Comparison of ENCODE assay signal across 8 mouse cellular contexts in genomic region chr13:55445361-55446091, GRCm38 (mm10). TPM values are rescaled to one million over a fixed set of nuclear protein-coding genes. Genes with fewer than 3 reads are reported as not detected.
DNase-seq lines count a peak whose midpoint lies in the region; ATAC-seq and TF ChIP-seq lines count a peak whose summit lies in the region.

No protein-coding gene starts in this region.

- WGBS in embryonic facial prominence, embryonic 12.5 days: under 1% methylated on average over 58 of the region's 66 CpGs
- WGBS in limb, embryonic 10.5 days: 2% methylated on average over 66 of the region's 66 CpGs
- WGBS in olfactory bulb, adult 2 months: 3% methylated on average over 66 of the region's 66 CpGs

- peak; percentile 50; the same call in 1 of the 2 replicates for TF ChIP-seq POLR2A in olfactory bulb, adult 2 months (IDR thresholded peaks at IDR 0.05; ENCODE audit: insufficient read depth, low read depth, low read length)

- peak overlapping the region; percentile 79 for H3K4me2 ChIP-seq in embryonic facial prominence, embryonic 12.5 days (replicated peaks)

- peak overlapping the region; percentile 72 for H3K4me3 ChIP-seq in embryonic facial prominence, embryonic 12.5 days
- peak overlapping the region; percentile 95 for H3K4me3 ChIP-seq in limb, embryonic 10.5 days
- peak overlapping the region; percentile 63 for H3K4me3 ChIP-seq in olfactory bulb, adult 2 months (ENCODE audit: insufficient read depth, low read depth, low read length)

- peaks cover 15% of the 10 kb centered on the region for H3K36me3 ChIP-seq in embryonic facial prominence, embryonic 12.5 days
- H3K36me3 ChIP-seq in limb, embryonic 10.5 days: peaks cover 27% of the 10 kb centered on the region

- peak overlapping the region; percentile 96 for H3K27ac ChIP-seq in embryonic facial prominence, embryonic 12.5 days
- peak overlapping the region; percentile 98 for H3K27ac ChIP-seq in limb, embryonic 10.5 days
- 0 out of 2 replicates have a peak overlapping the region, but pooled peaks have one; percentile 18 for H3K27ac ChIP-seq in olfactory bulb, adult 2 months (ENCODE audit: insufficient read depth, low read depth, low read length)

- H3K4me1 ChIP-seq in embryonic facial prominence, embryonic 12.5 days: peaks cover 22% of the 10 kb centered on the region
- peaks cover 32% of the 10 kb centered on the region for H3K4me1 ChIP-seq in limb, embryonic 10.5 days
- H3K4me1 ChIP-seq in olfactory bulb, adult 2 months (ENCODE audit: control insufficient read depth, insufficient read depth, low read length): peaks cover 22% of the 10 kb centered on the region

- no peaks in the 10 kb centered on the region for H3K9me3 ChIP-seq in embryonic facial prominence, embryonic 12.5 days
- H3K9me3 ChIP-seq in limb, embryonic 10.5 days (replicated peaks): no peaks in the 10 kb centered on the region

- peak overlapping the region; percentile 95 for H3K9ac ChIP-seq in embryonic facial prominence, embryonic 12.5 days

- ATAC-seq in frontal cortex, adult (ENCODE audit: low TSS enrichment): peak; percentile 36; the same call in 1 of the 2 replicates
- no peak; the same call in 1 of the 2 replicates for ATAC-seq in embryonic facial prominence, embryonic 12.5 days (ENCODE audit: insufficient number of reproducible peaks, insufficient read depth, low FRiP score, low TSS enrichment)

- H3K27me3 ChIP-seq in embryonic facial prominence, embryonic 12.5 days: no peaks in the 10 kb centered on the region
- no peaks in the 10 kb centered on the region for H3K27me3 ChIP-seq in limb, embryonic 10.5 days (ENCODE audit: low read depth, poor library complexity, severe bottlenecking)

- TF ChIP-seq CTCF in olfactory bulb, adult 2 months (IDR thresholded peaks at IDR 0.05; ENCODE audit: insufficient read depth, low read depth, low read length): no peak

- DNase-seq in frontal cortex, adult 2 months (ENCODE audit: extremely low spot score in 1 of 2, low spot score in 1 of 2): no peak
- DNase-seq in A20 (ENCODE audit: low read depth, low spot score): peak; percentile 81
- peak; percentile 77 for DNase-seq in limb, embryonic 10.5 days (ENCODE audit: low spot score)
- no peak for DNase-seq in cerebellum, postnatal 36 days
- no peak for DNase-seq in urinary bladder, postnatal 36 days (ENCODE audit: low spot score in 2 of 2)

RNA-seq across cellular contexts. Expression of gene Grk6, which starts 0.7 kb away (rescaled TPM):
- polyA plus RNA-seq in frontal cortex, adult 2 months (2012; rRNA removed): 70.6 and 74.3 TPM in 2 replicates
- polyA plus RNA-seq in embryonic facial prominence, embryonic 12.5 days (2016; fragmentation: Nextera tagmentation; extraction: Ambion mirVana): 68.3 and 73.0 TPM in 2 replicates
- 63.6 and 71.1 TPM in 2 replicates for polyA plus RNA-seq in limb, embryonic 10.5 days (2016; fragmentation: Nextera tagmentation; extraction: Ambion mirVana)
- polyA plus RNA-seq in olfactory bulb, adult 2 months (2012; ENCODE audit: insufficient read depth, insufficient read length, low replicate concordance, missing spikeins): 128 TPM in 1 of 2 replicates, not detected in the other

RNA-seq across cellular contexts. Expression of gene Prr7, which starts 18.5 kb away (rescaled TPM):
- 67.1 and 81.0 TPM in 2 replicates for polyA plus RNA-seq in frontal cortex, adult 2 months (2012; rRNA removed)
- polyA plus RNA-seq in embryonic facial prominence, embryonic 12.5 days (2016; fragmentation: Nextera tagmentation; extraction: Ambion mirVana): 1.1 and 1.3 TPM in 2 replicates
- polyA plus RNA-seq in limb, embryonic 10.5 days (2016; fragmentation: Nextera tagmentation; extraction: Ambion mirVana): 0.34 and 0.35 TPM in 2 replicates
- polyA plus RNA-seq in olfactory bulb, adult 2 months (2012; ENCODE audit: insufficient read depth, insufficient read length, low replicate concordance, missing spikeins): not detected in 2 replicates

RNA-seq across cellular contexts. Expression of gene F12, which starts 18.9 kb away (rescaled TPM):
- 0.57 and 0.82 TPM in 2 replicates for polyA plus RNA-seq in frontal cortex, adult 2 months (2012; rRNA removed)
- 0.08 and 0.11 TPM in 2 replicates for polyA plus RNA-seq in embryonic facial prominence, embryonic 12.5 days (2016; fragmentation: Nextera tagmentation; extraction: Ambion mirVana)
- polyA plus RNA-seq in limb, embryonic 10.5 days (2016; fragmentation: Nextera tagmentation; extraction: Ambion mirVana): 0.14 TPM in 1 of 2 replicates, not detected in the other
- polyA plus RNA-seq in olfactory bulb, adult 2 months (2012; ENCODE audit: insufficient read depth, insufficient read length, low replicate concordance, missing spikeins): not detected in 2 replicates

RNA-seq across cellular contexts. Expression of gene Pfn3, which starts 30.5 kb away (rescaled TPM):
- polyA plus RNA-seq in frontal cortex, adult 2 months (2012; rRNA removed): 0.34 and 0.42 TPM in 2 replicates
- polyA plus RNA-seq in embryonic facial prominence, embryonic 12.5 days (2016; fragmentation: Nextera tagmentation; extraction: Ambion mirVana): not detected in 2 replicates
- not detected in 2 replicates for polyA plus RNA-seq in limb, embryonic 10.5 days (2016; fragmentation: Nextera tagmentation; extraction: Ambion mirVana)
- not detected in 2 replicates for polyA plus RNA-seq in olfactory bulb, adult 2 months (2012; ENCODE audit: insufficient read depth, insufficient read length, low replicate concordance, missing spikeins)

RNA-seq across cellular contexts. Expression of gene Dbn1, which starts 42.4 kb away (rescaled TPM):
- polyA plus RNA-seq in frontal cortex, adult 2 months (2012; rRNA removed): 366 and 391 TPM in 2 replicates
- 383 and 387 TPM in 2 replicates for polyA plus RNA-seq in embryonic facial prominence, embryonic 12.5 days (2016; fragmentation: Nextera tagmentation; extraction: Ambion mirVana)
- polyA plus RNA-seq in limb, embryonic 10.5 days (2016; fragmentation: Nextera tagmentation; extraction: Ambion mirVana): 346 and 417 TPM in 2 replicates
- polyA plus RNA-seq in olfactory bulb, adult 2 months (2012; ENCODE audit: insufficient read depth, insufficient read length, low replicate concordance, missing spikeins): not detected in 2 replicates

Comparison
In these comparisons a context has a peak if more than half of its experiments do, and no peak if none do; other contexts are left out.
1. DNase-seq: peak in A20 (single experiment) and limb, embryonic 10.5 days (single experiment); none in frontal cortex, adult 2 months (0 of 2), cerebellum, postnatal 36 days (0 of 2) and urinary bladder, postnatal 36 days (0 of 2).
2. H3K27ac ChIP-seq: peak in every context shown above with its lines; median percentile 98 in limb, embryonic 10.5 days; 96 in embryonic facial prominence, embryonic 12.5 days; 18 in olfactory bulb, adult 2 months.
3. RNA of gene Prr7, which starts 18.5 kb away (polyA plus RNA-seq): 67.1 to 81.0 TPM in frontal cortex, adult 2 months; 1.1 to 1.3 TPM in embryonic facial prominence, embryonic 12.5 days, 0.34 to 0.35 TPM in limb, embryonic 10.5 days and not detected in olfactory bulb, adult 2 months; every median in the first group is over 10 times any median in the second.
4. Peak in every context shown above with its lines, with median percentiles within 50 percentile points of each other: H3K4me3 ChIP-seq.